Mouse (Mus musculus) lung, postnatal 25 days (tissue): Measurements from ENCODE around the gene Uchl5.

Experiments
- DNase-seq: peaks from one replicate; pipeline ENCODE4 v3.0.0; 2022; ENCODE audit warnings: low spot score

Gene Uchl5

GRCm38 (mm10) chr1:143803537-143803936 is 26.5 kb downstream of the Uchl5 start:
- peak; percentile 83 for DNase-seq

DNA sequence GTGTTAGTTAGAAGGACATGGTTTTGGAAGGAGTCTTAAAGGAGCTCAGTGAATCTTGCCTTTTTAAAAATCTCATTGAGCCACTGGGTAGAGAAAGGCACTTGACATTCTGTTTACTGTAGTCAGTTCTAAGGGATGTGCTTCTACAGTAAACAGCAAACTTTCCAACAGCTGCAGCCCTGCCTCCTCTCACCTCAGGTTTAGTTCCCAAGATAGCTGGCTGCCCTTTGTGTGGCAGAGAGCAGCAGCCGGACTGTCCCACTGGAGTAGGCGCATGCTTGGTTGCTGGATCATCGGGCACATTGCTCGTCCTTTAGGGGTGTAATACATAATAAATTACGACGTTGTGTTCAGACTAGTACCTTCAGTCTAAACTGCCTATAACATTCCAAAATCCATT is 32.0 kb downstream of the Uchl5 start:
- peak; percentile 19 for DNase-seq

GRCm38 (mm10) chr1:143813676-143814360 is 36.7 kb downstream of the Uchl5 start:
- peak; percentile 76 for DNase-seq

DNA sequence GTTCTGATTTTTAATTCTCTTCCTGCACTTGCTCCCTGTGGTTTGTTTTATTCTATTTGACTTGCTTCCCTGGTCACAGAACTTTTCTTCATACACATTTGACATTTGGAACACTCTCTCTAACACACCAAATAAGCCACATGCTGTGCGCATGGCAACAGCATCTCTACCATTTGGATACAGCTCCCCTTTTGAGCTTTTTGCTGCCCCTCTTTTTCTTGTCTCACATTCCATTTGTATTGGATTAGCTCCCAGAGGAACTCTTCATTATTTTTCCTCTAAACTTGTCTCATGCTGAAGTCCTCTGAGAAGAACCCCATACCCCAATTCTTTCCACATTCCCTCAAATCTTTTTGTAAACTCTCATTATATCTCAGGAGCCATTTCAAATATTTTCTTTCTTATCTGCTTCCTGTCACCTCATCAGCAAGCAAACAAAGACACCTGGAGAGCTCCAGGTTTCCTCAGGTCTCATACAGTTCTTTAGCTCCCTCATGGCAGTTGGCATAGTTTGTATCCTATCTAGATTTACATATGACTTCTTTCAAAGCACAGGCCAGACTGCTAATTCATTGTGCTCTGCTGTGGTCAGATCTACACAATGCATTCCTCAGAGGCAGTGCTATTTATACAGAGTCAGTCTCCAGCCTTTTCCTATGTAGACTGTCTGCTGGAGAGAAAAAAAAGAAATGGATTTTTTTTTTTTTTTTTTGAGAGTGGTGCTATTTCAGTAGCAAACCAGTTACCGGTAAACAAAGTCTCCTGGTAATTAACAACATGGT is 43.2 kb downstream of the Uchl5 start:
- DNase-seq, result no peak

DNA sequence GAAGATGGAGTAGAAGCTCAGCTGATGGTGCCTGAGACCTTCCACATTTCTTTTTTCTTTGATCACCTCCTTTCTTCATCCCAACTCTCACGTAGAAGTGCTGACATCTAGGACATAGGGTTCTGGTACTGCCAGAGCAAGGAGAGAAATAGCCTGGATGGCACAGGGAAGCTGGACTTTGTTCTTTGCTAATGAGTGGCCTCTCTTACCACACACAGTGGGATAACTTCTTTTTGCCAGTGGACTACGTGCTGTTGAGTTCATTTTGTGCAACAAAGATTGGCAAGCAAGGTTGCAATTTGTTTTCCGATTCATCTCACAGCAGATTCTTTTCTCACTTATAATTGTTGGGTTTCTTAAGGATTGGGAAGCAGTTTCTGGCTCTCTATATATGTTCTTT is 45.6 kb downstream of the Uchl5 start:
- no peak for DNase-seq

- no peak for DNase-seq
These were observed 53.6 kb downstream of the Uchl5 start for GRCm38 (mm10) chr1:143830713-143831112.

GRCm38 (mm10) chr1:143836363-143837182 is 59.5 kb downstream of the Uchl5 start:
- no peak for DNase-seq

GRCm38 (mm10) chr1:143837681-143838080 is 60.6 kb downstream of the Uchl5 start:
- no peak for DNase-seq

DNA sequence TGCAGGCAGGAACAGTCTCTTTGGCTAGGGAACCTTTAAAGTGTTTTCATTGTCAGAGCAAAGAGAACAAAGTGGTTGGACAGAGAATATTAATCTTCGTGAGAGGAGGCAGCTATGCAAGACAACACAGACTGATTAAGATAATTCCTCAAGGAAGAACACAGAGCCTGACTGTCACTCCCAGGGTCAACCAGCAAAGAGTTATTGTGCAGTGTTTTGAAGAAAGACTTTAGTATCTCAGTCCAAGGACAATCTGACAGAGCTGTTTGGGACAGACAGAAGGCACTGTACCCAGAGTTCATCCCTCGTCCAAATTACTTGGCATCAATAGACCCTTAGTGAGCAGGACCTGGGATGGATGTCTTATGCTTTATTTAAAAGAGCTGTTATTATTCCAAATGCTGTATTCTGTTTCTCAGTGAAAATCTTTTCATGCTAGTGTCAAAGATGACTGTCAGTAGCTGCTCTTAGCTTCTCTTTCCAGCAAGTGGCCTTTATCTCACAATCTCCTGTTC is 61.9 kb downstream of the Uchl5 start:
- DNase-seq, result no peak

GRCm38 (mm10) chr1:143852329-143852728 is 75.3 kb downstream of the Uchl5 start:
- DNase-seq, result no peak

DNA sequence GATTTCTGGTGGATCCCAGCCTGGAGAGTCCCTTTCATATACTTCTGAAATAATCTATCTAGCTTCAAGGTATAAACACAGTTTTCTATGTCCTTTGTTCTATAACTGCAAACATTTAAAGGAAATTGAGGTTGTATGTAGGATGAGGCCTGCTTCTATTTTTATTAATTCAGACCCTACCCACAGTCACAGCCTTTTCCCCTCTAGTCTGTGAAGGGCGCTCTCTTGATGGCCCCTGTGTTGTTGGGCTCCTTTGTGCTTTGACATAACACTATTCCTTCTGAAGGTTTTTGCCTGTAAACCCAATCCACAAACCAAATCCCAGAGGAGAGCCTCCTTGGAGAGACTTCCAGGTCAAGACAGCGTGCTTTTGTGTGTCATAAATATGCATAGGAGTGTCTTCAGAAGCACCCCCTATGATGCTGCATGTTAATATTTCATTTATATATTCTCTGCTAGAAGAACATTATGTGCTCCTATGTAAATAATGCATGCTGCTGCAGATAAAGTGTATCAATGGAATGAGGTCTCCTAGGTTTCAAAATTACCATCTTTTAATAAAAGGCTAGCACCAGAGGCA is 75.8 kb downstream of the Uchl5 start:
- no peak for DNase-seq

DNA sequence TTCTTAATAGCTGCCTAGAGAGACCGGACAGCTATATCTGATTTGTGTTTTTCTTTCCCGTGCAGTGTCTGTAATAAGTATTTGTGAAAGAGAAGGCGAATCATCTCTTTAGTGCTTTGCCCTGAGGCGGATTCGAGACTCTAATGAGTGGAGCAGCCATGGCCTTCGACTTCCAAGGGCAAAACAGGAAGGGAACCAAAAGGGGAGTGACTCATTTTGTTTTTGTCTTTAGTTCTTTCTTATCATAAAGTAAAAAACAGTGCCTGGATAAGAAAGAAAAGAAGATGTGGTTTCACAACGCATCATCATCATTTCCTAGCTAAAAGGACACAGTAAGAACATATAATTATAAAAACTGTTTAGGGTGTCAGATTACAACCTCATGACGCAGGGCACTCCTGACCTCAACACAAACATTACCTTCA is 76.6 kb downstream of the Uchl5 start:
- no peak for DNase-seq

DNA sequence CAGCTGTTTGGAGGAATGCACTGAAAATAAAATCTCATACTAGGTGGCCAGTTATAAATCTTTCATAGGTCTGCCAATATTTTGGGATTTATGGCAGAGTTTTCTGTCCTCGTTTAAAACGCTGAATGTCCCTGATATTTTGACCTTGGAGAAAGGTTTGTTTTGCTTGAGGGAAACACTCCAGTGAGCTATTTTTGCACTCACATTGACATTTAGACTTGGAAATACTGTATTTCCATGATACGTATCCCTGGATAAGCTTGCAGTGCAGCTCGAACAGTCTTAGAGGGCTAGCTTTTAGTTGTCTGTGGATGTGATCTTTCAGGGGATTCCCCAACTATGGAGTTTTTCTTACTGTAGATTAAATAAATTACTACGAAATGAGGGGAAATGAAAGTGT is 78.6 kb downstream of the Uchl5 start:
- no peak for DNase-seq
